ENCODE assay signal across 8 mouse cellular contexts in genomic region chr11:59663776-59664320, GRCm38 (mm10). TPM values are rescaled to one million over a fixed set of nuclear protein-coding genes. Genes with fewer than 3 reads are reported as not detected.
DNase-seq lines count a peak whose midpoint lies in the region; ATAC-seq and TF ChIP-seq lines count a peak whose summit lies in the region.

No protein-coding gene starts in this region.

- no peak for ATAC-seq in hindbrain, embryonic 12.5 days (ENCODE audit: low FRiP score)
- ATAC-seq in liver, embryonic 15.5 days (ENCODE audit: insufficient read depth): no peak

- peak overlapping the region; percentile 97 for H3K4me3 ChIP-seq in cerebellum, adult 2 months (replicated peaks; ENCODE audit: insufficient read depth, low read depth, low read length)
- peak overlapping the region; percentile 68 for H3K4me3 ChIP-seq in hindbrain, embryonic 12.5 days
- H3K4me3 ChIP-seq in liver, embryonic 15.5 days (replicated peaks): peak overlapping the region; percentile 74

- no peaks in the 10 kb centered on the region for H3K9me3 ChIP-seq in hindbrain, embryonic 12.5 days (replicated peaks)
- no peaks in the 10 kb centered on the region for H3K9me3 ChIP-seq in liver, embryonic 15.5 days (replicated peaks)

- TF ChIP-seq POLR2A in cerebellum, adult 2 months (IDR thresholded peaks at IDR 0.05; ENCODE audit: borderline replicate concordance, insufficient read depth, low read length): no peak

- H3K36me3 ChIP-seq in hindbrain, embryonic 12.5 days: no peaks in the 10 kb centered on the region
- no peaks in the 10 kb centered on the region for H3K36me3 ChIP-seq in liver, embryonic 15.5 days (replicated peaks)

- H3K4me1 ChIP-seq in cerebellum, adult 2 months (ENCODE audit: control insufficient read depth, insufficient read depth, low read length): peaks cover 7% of the 10 kb centered on the region; the same call in 1 of the 2 replicates
- H3K4me1 ChIP-seq in hindbrain, embryonic 12.5 days: peaks cover 36% of the 10 kb centered on the region
- peaks cover 51% of the 10 kb centered on the region for H3K4me1 ChIP-seq in liver, embryonic 15.5 days (replicated peaks)

- no peak for DNase-seq in cerebellum, adult 2 months
- no peak for DNase-seq in cerebellum, postnatal 25 days
- DNase-seq in embryo, embryonic 10 days (ENCODE audit: low spot score): peak; percentile 44
- no peak for DNase-seq in urinary bladder, postnatal 4 days (ENCODE audit: low spot score in 2 of 2)
- no peak for DNase-seq in ovary, postnatal 14 days (ENCODE audit: low spot score)
- no peak for DNase-seq in adrenal gland, adult 8-10 months

- H3K4me2 ChIP-seq in hindbrain, embryonic 12.5 days (replicated peaks): peak overlapping the region; percentile 62
- peak overlapping the region; percentile 91 for H3K4me2 ChIP-seq in liver, embryonic 15.5 days

- peak overlapping the region; percentile 41; the same call in 1 of the 2 replicates for H3K27ac ChIP-seq in cerebellum, adult 2 months (ENCODE audit: insufficient read depth, low read length)
- H3K27ac ChIP-seq in hindbrain, embryonic 12.5 days: no peak overlapping the region
- 0 out of 2 replicates have a peak overlapping the region, but pooled peaks have one; percentile 20 for H3K27ac ChIP-seq in liver, embryonic 15.5 days (replicated peaks)

- TF ChIP-seq CTCF in cerebellum, adult 2 months (IDR thresholded peaks at IDR 0.05; ENCODE audit: borderline replicate concordance, insufficient read depth, low read depth, low read length): no peak

- peak overlapping the region; percentile 92 for H3K9ac ChIP-seq in hindbrain, embryonic 12.5 days
- H3K9ac ChIP-seq in liver, embryonic 15.5 days: peak overlapping the region; percentile 76; the same call in 1 of the 2 replicates

- no peaks in the 10 kb centered on the region for H3K27me3 ChIP-seq in cerebellum, adult 2 months (ENCODE audit: control insufficient read depth, insufficient read depth, low read length)
- H3K27me3 ChIP-seq in hindbrain, embryonic 12.5 days: no peaks in the 10 kb centered on the region; the same call in 1 of the 2 replicates
- H3K27me3 ChIP-seq in liver, embryonic 15.5 days: peaks cover 20% of the 10 kb centered on the region

- 2% methylated on average over 3 of the region's 3 CpGs for WGBS in cerebellum, adult 2 months
- 6% methylated on average over 3 of the region's 3 CpGs for WGBS in hindbrain, embryonic 12.5 days
- 26% methylated on average over 3 of the region's 3 CpGs for WGBS in liver, embryonic 15.5 days (ENCODE audit: insufficient replicate concordance)

RNA-seq across cellular contexts. Expression of gene Mprip, which starts 2.7 kb away (rescaled TPM):
- polyA plus RNA-seq in cerebellum, adult 2 months (2012; rRNA removed): 158 and 160 TPM in 2 replicates
- polyA plus RNA-seq in hindbrain, embryonic 12.5 days (2016; fragmentation: Nextera tagmentation; extraction: Ambion mirVana): 104 and 113 TPM in 2 replicates
- polyA plus RNA-seq in liver, embryonic 15.5 days (2015; fragmentation: Nextera tagmentation; extraction: Ambion mirVana): 14.4 and 17.3 TPM in 2 replicates
- 100 to 1,000 TPM; 180 to 290 (median 232) TPM for total RNA-seq in adrenal gland, adult 8-10 months (2022)
